Mouse (Mus musculus): ENCODE data around the gene Wnt3.
"Not testable (repeated sequence)": the region's sequence is repeated elsewhere in the genome, so short reads cannot be mapped to it uniquely, and the experiment has no call there.

Wnt3 gene

DNA sequence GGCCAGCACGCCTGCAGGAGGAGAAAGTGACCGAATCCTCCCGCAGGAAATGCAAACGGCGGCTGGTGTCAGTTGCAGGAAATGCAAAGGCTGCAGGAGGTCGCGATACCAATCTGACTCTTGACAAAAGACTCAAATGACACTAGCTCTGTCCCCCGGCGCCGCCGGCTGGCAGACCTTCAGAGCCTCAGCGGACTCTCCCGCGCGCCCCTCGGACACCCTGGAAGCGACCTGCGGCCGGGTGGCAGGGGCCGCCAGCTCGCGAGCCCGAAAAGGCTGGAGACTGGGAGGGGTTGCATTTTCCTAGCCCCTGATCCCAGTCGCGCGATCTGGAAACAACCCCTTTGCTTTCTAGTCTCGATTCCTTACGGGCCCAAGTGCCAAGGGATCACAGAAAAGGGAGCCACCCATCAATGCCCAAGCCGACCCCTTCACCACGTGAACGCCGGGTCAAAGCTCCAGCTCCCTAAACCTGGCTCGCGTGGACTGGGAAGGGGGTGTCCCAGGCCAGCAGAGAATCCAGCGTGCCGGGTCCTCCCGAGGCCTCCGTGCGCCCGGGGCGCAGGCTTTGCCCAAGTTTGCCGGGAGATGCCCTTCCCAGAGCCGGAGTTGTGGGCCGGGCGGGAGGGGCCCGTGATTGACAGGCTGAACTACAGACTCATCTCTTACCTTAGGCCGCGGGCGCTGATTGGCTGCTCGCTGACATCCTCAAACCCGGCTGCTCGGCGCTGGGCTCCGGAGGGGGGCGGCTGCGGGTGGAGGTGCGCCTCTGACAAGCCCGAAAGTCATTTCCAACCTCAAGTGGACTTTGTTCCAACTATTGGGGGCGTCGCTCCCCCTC lies at the start of gene Wnt3:
Gene Wnt3, plus strand, starts transcription at position 764 of the 841 bp plus-strand sequence.
- peak; percentile 28 for DNase-seq

DNA sequence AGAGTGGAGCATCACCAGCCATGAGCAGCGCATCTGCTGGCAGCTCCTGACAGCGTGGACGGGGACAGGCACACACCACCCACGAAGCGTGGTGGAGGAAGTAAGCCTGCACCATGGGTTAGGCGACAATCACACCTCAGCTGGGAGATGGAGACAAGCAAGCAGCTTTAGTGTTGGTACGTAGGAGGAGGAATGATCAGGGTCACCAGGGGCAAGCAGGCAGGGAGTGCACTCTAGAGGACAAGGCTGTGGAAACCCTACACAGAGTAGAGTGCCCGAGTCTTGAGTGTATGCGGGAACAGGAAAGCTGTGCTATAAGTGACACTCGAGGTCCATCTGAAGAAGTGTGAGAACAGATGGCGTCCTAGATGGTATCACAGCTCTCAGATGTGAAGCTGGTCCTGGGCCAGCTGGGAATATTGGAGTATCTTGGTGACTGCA lies 49.6 kb upstream of the Wnt3 start:
- no peak for DNase-seq

DNA sequence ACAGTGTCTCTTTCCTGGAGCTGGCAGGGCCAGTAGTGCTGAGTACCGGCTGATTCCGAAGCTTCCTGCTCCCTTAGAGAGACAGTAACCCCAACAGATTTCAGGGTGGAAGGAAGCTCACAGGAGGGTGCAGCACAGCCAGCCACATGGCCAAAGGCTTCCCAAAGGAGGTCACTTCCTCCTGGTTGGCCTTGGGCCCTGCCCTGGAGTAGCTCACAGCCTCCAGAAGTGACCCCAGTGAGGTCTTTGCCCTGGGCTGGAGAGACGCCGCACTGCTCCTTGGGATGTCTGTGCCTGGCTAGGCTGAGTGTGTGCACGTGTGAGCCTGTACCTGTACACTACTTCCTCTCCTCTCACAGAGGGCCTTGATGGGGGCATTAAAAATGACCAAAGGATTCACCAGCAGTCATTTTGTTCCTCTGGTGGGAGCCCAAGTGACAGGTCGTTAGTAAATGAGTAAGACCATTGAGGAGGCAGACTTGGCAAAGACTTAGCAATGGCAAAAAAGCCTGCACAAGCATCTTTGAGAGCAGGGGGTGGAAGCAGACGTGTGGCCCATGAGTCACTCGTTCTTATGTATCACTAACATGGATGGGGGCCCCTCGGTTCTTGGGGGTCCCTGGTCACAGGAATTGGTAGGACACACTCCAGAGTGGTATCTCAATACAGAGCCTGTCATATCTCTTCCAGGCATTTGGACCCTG lies 44.5 kb upstream of the Wnt3 start:
- no peak for DNase-seq

DNA sequence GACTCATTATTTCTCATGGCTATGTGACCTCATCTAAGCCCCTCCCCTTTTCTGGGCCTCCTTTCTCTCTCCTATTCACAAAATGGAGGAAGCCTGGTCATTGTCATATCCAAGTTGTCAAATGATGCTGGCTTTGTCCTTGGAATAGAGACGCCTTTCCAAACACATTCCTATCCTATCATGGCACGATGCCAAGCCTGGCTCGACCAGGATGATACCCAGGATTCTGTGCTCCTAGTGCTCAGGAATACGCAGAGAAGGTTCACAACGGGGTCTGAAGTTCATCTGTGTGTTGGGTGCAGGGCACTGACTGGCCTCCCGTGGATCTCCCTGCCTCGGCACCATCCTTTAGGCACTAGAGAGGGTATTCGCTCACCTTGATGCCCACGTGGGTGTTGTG lies 42.4 kb upstream of the Wnt3 start:
- no peak for DNase-seq

DNA sequence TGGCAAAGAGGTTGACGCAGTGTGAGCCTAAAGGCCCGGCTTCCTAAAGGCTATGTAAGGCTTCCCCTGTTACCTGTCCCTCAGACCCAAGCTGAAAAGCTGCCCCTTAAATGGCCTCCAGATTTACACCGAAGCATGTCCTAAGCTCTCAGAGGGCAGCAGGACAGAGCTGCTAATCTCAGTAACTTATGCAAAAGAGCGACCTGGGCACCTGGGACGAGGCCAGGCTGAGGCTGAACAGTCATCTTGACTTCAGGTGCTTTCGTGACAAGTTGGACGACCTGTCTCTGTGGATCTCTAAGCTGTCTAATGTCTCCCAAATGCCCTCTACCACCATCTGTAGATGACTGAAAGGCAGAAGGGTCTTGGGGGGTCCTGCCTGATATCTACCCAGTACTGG lies 41.6 kb upstream of the Wnt3 start:
- DNase-seq, result no peak

DNA sequence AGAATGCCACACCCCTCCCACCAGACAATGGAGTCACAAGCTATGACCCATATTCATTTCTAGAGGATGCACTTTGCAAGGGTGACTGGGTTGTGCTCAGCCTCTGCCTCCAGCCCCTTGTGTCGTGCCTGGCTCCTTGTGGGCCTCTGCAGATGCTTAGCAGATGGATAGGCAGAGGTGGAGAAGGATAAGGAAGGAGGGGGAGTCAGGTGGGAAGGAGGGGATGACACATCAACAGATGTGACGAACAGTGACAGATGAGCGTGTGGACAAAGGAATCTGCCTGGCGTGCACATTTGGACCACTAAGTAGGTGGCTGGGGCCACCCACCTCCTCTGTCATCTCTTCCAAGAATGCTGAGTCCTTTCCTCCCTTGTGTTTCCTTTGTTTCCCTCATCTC lies 40.9 kb upstream of the Wnt3 start:
- DNase-seq, result no peak

DNA sequence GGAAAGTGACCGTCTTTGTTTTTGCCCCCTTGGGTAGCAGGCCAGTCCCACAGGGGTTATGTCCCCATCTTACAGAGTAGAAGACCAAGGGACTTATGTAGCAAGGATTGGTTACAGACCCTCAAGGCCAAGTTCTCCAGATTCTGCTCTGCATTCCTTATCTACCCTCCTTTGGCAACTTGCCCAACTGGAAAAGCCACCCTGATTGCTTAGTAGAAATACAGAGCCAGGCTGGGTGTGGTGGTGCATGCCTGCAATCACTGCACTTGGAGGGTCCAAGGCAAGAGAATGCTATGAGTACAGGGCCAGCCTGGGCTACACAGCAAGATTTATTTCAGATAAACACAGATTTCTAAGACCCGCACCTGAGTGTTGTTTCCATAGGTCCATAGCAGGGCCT lies 40.0 kb upstream of the Wnt3 start:
- DNase-seq, result no peak

DNA sequence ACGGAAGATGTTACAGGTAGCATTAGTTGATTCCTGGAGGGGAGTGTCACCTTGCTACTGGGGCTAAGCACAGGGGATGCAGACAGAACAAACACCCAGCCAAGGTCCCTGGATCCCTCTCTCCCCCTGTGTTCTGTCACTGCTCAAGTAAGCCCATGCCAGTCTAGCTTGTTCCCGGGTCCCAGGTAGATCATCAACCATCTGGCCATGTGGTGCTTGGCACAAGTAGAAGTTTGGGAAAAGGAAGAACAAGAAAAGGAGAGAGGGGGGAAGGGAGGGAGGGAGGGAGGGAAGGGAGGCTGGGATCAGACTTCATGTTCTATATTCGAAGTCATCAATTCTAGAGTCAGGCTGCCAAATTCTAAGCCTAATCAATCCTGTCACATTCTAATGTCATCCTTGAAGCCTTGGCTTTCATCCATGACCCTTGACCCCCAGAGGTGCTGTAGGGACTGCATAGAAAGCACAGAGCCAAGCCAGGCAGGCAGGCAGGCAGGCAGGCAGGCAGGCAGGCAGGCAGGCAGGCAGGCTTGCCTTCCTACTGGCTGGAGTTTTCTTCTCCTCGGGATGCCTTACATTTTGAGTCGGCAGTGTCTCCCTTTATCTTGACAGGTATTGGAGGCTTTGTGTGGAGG lies 39.4 kb upstream of the Wnt3 start:
- no peak for DNase-seq

DNA sequence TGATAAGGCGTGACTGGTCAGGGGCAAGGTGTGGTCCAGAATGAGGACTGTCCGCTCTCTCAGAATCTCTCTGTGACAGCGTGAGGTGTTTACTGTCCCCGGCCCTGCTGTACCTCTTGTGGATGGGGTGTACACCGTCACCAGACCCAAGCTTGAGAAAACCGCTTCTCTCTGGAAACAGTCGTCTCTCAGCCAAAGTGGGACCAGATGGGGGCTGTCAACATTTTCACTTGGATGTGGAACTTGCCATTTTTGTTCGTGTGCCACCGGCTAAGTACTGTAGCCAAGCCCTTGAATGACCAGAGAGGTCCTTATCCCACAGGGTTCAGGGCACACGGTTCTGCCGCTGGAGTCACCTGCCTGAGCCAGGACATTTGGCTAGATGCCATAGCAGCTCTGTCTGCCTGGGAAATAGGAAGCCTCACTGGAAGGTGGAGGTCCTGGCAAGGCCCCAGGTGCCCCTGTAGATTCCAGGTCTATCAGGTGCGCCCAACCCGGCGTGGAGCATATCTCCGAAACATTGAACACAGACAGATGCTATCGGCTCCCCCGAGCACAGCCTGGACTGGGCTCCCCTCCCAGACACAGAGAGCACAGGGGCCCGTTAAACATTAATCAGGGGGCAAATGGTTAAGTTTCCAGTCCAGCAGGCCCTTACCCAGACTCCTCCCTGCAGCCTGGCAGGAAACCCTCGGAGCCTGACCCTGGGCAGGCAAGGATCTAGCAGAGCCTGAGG lies 38.7 kb upstream of the Wnt3 start:
- DNase-seq, result no peak

DNA sequence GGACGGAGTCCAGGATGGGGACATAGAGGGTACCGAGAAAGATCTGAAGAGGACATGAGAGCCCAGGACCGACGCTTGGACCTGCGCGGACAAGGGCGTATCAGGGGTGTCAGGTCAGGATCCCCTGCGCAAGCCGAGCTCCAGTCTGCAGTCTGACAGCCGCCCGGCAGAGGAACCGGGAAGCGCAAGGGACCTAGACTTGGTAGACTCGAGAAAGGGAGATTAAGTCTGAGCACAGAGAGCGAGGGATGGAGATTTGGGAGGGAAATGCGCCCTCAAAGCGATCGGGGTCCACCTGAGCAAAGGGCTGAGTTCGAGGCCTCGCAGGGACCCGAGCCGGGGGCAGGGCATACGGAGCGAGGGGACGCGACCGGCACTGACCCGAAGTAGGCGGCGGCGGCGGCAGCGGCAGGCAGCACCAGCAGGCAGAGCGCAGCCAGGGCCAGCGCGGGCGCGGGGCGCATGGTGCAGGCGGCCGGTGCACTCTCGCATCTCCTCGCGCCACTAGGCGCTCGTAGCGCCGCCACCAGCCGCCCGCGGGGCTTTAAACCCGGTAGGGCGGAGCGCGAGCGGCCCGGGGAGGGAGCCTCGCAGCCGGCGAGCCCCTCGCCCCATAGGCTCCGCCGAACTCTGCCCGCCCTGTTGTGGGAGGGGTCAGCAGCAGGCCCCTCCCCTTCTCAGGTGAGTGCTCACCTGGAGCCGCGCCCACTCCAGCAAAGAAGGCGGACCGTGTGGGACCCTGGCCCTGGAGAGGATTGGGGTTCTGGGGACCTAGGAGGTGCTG lies 24.5 kb upstream of the Wnt3 start, which contains the start of gene Wnt9b:
Gene Wnt9b, minus strand, starts transcription at position 516 of the 784 bp plus-strand sequence.
- DNase-seq, result no peak

DNA sequence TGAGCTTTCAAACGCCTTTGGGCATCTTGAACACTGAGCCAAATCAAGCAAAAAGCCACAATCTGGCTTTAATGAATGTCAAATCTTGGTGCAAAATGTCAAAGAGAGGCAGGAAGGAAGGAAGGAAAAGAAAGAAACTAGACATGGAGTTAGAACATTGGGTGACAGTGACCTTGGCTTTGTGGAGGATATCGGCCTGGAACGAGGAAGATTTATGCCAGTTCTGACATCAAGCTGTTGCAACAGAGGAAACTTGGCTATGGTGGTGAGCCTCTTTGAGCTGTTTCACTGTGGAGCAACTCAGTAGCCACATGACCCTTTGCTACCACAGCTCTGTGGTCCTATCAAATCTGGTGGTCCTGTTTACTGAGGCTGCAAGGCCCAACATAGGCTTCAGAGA lies 23.3 kb upstream of the Wnt3 start:
- no peak for DNase-seq

DNA sequence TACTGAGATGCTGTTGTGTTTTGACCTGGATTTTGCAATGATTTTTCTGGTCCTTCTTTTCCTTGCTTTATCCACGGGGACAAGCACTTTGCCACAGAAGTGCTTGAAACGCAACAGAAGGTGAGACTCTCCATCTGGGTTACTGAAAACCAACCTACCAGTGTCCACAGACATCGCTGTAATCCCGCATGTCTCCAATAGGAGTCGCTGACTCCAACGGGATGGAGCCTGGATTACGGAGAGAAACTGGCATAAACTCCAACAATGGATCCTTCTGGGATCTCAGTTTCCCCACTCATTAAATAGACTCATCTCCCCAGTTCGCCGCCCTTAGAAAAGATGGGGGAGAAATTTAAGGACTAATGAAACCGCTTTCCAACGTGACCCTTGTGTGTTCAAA lies 15.9 kb upstream of the Wnt3 start:
- no peak for DNase-seq

DNA sequence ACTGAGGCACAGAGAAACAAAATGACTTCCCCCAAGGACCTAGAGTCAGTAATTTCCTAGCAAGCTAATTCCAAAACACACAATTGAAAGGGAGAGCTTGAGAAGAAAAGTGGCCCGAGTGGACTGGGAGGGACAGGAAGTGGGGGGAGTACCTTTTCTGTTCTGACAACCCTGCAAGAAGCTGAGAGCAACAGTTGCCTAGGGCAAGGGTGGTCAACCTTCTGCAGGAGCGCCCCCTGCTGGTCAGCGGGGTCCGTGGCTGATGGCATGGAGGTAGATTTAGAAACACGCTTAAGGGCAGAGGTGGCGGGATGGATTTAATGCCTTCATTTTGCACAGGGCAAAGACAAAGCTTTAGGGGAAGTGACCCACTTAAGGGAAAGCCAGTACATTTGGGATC lies 15.2 kb upstream of the Wnt3 start:
- DNase-seq, result peak; percentile 51

DNA sequence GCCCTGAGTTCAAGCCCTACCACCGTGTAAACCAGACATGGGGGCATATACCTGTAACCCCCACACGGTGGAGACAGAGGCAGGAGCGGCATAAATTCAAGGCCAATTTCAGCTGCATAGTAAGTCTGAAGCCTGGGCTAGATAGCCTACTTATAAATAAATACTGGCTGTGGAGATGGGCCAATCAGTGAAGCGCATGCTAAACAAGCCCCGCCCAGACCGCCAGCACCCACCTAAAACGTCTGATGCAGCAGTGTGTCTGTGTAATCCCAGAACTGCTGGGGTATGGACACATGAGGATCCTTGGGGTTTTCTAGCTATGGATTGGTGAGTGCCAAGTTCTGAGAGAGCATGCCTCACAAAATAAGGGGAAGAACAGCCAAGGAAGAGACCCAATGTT lies 13.8 kb upstream of the Wnt3 start:
- no peak for DNase-seq

DNA sequence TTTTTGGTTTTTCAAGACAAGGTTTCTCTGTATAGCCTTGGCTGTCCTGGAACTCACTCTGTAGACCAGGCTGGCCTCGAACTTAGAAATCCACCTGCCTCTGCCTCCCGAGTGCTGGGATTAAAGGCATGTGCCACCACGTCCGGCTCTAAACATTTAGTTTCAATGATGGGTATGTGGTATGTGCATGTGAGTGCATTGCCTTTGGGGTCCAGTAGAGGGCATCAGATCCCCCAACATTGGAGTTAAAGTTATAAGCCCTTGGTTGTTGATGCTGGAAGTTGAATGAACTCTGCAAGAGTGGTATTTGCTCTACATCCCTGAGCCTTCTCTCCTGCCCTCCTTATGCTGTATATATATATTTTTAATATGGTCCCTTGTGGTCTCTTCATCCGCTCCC lies 13.1 kb upstream of the Wnt3 start:
- DNase-seq, result not testable (repeated sequence)

DNA sequence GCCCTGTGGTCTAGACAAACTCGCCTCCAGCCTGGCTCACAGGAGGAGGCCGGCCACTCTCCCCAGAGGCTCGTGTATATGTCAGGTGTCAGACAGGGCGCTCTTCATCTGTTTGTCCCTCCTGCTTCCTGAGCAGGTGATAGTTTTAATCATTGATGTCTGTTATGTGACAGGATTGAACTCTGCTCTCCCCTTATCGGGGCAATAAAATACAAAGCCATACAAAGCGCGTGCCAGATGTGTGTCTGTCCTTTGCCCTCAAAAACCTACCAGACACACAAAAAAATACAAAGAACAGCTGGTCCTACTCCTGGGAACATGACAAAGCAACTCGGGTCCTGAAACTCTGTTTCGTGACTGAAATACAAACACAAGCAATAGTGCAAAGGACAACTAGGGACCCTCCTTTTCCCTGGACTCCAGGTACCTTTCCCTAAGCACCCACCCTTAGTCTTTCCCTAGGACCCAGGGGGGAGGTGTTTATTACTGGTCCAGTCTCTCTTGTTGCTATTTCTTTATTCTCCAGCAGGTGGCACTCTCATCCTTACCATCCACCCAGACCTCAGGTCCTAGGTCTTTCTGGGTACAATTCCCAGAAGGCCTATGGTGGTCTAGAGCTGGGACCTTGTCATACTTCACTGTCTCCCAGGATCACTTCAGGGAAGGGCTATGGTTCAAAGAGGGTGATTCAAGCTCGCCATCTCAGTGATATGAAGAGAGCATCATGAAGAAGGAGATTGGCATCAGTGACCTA lies 10.4 kb upstream of the Wnt3 start:
- peak; percentile 60 for DNase-seq

DNA sequence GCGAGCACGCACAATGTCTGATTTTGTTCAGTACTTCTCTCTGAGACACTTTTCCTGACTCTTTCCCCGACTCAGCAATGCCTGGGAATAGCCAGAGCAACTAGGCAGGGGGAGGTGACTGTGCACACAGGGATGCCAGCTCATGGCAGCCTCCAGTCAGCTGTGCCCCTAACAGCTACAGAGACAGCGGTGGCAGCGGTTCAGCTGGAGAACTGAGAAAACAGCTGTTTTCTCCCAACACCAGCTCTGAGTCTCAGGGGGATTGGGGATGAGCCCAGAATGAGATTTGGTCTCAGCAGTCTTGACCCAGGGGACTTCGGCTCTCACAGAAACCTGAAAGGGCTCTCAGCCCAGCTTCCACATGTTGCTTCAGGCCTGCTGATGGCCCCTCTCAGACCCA lies 9.3 kb upstream of the Wnt3 start:
- no peak for DNase-seq

DNA sequence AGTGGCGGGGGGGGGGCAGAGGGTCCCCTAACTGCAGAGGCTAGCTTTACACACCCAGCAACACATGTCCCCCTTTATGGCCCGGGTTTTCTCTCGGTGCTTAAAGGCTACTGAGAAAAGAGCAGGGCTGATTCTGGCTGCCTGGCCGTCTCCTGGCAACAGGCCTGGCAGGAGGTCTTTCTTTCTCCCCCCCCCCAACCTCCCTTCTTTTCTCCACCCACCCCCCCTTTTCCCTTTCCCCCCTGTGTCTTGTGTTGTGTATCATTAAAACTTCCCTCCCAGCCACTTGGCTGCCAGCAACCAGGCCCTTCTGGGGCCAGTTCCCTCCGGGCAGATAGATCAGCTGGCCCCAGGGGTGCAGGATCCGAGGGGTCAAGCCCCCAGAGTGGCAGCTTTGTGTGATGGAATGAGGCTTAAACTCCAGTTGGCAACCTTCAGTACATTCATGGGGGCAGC lies 8.4 kb upstream of the Wnt3 start:
- no peak for DNase-seq

DNA sequence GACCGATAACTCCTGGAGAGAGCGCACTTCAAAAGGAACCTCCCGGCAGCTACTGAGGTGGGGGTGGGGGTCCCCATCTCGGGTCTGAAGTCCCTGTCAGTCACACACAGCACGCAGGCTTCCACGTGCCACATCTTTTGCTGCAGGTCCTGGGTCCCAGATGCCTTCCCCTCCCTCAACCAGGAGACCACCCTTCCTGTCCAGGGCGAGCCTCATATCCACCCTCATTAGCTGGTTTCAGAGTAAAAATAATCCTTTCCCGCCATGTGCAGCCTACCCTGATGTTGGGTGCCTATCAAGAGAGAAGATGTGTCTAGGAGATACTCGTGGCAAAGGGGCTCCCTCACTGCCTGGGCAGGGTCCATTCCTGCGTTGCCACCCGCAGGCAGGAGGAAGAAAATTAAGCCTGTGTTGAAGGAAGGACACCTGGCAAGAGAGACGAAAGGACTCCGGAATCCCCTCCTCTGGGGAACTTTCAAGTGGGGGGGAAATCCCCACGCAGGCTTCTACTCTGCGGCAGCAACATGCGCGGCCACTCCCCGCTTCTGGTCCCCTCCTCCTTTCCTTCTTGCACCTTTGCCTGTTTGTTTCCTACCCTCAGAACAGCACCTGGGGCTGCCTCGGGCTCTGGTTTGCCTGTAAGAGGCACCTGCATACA lies 2.7 kb upstream of the Wnt3 start:
- no peak for DNase-seq

DNA sequence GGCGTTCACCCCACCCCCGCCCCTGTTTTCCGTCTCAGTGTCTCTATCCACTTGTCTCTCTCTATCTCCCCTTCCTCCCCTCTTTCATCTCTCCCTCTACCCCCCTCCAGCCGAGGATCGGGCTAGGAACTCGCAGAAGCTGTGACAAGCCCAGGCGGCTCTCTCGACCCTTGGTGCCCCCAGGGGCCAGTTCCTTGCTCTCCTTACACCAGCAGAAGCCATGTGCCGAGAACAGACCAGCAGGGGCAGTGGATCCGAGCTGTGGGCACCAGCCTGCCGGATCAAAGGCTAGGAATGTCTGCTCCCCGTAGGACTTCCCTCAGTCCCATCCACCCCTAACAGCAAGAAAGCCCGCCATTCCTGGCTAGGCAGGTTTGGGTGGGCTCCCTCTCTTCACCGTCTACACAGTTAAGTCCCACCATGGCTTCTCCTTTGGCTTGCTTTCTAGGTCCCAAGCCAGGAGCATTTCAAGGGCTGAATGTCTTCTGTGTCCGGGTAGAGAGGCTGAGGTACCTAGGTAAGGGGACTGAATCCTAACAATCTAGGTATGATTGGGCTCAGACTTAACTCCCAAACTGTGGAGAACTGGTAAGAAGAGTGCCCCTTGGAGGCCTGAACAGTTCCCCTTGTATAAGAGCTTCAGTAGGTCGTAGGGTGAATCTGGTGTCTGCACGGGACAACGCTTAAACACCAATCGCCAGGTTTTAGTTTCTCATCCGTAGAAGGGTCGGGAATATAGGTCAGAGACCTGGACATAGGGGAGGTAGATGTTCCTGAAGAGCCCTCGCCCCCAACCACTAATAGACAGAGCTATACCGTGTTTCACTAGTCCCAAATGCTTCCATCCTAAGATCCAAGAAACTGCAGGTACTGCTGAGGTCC lies 1.2 kb upstream of the Wnt3 start:
- DNase-seq, result no peak

Data from cerebellum, adult 8-10 months (tissue).